Mouse (Mus musculus) gastrocnemius, postnatal 36 days (tissue): ENCODE measurements around the gene Tbcd. TPM values are rescaled to one million over a fixed set of nuclear protein-coding genes. Genes with fewer than 3 reads are reported as not detected.

Experiments
- DNase-seq, 2 experiments: peaks; one replicate each; pipeline ENCODE4 v3.0.0; 2022
- intact Hi-C: fragments of 180-260 bp; cut with DNase I; formaldehyde crosslinking; loops from one replicate; pipeline ENCODE4 v1.15.1; 2025
- long read RNA-seq, 2 experiments: library from polyadenylated mRNA; stranded (forward); transcript quantifications; one replicate each; pipeline ENCODE4 v2.0.0; 2021
- total RNA-seq, 2 experiments: library from RNA; stranded (reverse); gene quantifications; 2 replicates each; pipeline ENCODE4 v1.2.3; 2021

Gene Tbcd
- 10 to 100 TPM; 12.5 to 12.7 TPM for total RNA-seq
- long read RNA-seq, experiment 1, partial matches to known transcripts: 0 of 1 reads
- long read RNA-seq, experiment 1, other reads (novel, unspliced or antisense): 1 of 1 reads
- long read RNA-seq, experiment 2, partial matches to known transcripts: 0 of 1 reads
- long read RNA-seq, experiment 2, other reads (novel, unspliced or antisense): 1 of 1 reads

DNA sequence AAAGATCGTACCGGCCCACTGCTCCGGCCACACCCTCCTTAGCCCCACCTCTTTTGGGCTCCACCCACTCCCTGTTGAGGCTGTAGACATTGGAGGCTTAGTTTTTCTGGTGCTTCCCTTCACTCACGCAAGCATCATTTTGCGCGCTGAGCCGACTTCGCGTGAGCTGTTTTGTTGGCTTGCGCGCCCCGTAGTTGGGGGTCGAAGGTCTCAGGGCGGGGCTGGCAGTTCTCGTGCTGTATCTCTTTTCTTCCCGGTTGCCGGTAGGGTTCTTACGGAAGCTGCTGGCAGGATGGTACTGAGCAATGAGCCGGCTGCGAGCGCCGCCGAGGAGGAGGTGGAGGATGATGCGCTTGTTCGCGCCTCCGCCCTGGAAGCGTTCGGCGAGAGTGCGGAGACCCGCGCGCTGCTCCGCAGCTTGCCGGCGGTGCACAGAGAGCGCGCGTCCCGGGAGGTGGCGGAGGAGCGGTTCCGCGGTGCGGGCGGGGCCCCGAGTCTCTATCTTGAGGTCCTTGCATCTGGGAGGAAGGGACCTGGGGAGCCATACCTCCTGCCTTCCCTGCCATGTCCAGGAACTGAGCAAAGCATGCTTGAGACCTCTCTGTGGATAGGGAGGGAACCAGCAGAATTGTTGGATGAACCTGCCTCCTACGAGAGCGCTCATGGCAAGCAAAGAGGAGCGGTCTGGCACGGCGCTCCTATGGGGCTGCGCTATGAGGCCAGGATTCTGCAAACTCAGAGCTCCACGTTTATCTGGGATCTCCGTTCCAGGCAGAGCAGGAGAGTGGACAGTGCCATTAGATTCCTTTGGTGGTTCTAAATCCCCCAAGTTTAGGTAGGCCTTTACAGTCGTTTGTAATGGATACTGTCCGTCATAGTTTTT, at the start of gene Tbcd:
Gene Tbcd, plus strand, starts transcription at position 197 of the 883 bp plus-strand sequence.
- DNase-seq: peak; percentile 91 to 95
- intact Hi-C loops: no loop called here

DNA sequence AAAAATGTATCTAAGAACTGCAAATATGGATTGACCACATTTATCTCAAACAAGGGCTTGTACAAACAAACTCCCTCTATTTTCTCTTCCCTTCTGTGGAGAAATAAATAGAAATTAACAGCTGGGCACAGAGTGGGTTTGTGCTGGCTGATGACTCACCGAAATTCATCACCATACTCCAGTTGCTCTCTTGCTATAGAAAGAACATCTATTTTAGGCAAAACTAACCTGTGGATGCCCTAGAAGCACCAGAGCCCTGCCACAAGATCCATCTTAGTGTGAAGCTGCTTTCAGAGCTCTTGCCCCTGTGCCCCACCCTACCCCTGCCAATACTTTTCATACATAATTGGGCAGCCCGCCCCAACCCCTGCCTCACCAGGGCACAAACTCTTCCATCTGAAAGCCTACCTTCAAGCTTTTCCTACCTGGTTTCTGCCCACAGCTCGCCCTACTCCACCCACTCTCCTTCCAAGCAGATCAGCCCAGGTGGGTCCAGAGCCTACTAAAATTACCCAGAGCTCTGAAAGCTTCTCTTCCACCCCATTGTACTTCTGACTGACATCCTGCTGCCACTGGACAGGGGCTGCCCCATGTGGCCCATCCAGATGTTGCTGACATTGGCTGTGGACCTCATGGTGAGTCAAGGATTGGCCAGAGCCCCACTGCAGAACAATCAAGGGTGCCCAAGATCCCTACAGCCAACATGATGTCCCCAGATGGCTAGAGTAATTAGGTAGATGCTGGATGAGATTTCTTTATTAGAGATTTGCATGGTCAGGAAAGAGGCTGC, 44.2 kb upstream of the Tbcd start:
- intact Hi-C loops: no loop called here

DNA sequence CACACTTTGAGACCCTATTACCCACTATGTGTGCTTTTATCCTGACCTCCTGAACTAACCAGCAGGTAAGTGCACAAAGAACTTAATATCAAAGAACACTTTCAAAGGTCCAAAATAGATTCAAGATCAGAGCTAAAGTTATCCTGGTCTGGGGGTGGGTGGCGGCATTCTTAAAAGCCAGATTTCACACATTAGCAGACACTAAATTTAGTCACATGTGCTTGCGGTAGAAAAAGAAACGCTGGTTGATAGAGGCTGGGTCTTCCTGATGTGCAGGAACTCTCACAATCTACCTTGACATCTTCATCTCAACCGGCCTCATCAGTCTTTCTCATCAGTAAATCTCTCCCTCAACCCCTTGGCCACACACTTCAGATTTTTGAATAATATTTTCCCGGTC, 37.0 kb upstream of the Tbcd start:
- intact Hi-C loops: loop anchor here (5.0 kb wide), 1 partner anchor 62 kb away; the partner anchor contains the start of gene Wdr45b
- DNase-seq: no peak

More for the DNA sequence above, 44.2 kb upstream of the Tbcd start:
- DNase-seq: no peak

DNA sequence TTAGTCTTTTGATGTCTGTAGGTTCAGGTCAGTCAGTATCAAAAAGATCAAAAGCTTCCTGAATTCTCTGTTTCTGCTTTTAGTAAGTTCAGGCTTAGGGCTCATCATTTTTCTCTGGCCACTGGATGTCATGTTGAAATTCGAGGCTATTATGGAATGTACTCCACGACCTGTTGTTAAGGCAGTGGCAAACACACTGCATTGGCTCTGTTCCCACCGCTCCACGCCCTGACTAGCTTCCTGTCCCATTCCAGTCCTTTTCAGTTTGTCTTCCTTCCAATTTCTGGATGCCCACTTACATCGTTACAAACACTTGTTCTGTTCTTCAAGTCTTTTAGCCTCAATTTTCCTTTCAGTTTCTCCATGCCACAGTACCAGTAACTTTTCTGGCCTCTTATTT, 36.4 kb upstream of the Tbcd start:
- intact Hi-C loops: loop anchor here (5.0 kb wide), 1 partner anchor 63 kb away; the partner anchor contains the start of gene Wdr45b
- DNase-seq: no peak

DNA sequence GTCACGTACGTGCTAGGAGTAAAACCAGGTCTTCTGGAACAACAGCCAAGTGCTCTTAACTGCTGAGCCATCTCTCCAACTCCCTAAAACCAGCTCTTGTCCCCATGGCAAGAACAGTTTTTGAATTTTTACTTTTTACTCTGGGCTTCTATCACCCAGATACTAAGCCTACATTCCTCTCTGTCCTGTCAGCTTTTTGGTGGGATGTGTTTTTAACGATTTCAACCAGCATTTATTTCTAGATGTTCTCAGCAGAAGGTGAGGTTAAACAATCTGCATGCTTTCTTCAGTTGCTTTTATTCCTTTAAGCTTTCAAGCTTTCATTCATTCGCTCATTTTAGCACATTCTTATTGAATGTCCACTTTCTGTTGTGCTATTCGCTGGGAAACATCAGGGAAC, 33.8 kb upstream of the Tbcd start:
- DNase-seq: no peak
- intact Hi-C loops: loop anchor here (5.0 kb wide), 1 partner anchor 66 kb away; the partner anchor contains the start of gene Wdr45b

DNA sequence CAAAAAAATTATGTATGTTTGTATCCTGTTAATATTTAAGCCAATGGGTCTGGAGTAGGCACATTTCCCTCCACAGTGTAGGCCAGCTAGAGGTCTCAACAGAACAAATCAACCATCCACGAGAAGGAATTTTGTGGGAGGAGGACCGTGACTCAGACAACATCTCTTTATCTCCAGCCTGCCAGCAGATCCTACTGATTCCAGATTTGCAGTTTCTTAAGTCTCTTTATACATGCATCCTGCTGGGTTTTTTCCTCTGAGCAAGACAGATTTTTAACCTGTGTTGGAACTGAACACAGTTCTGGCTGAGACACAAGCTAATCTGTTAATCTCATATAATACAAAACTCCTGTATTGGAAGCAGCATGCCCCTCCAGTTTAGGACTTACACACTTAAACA, 32.8 kb upstream of the Tbcd start:
- no peak for DNase-seq
- intact Hi-C loops: loop anchor here (5.0 kb wide), 1 partner anchor 67 kb away; the partner anchor contains the start of gene Wdr45b

DNA sequence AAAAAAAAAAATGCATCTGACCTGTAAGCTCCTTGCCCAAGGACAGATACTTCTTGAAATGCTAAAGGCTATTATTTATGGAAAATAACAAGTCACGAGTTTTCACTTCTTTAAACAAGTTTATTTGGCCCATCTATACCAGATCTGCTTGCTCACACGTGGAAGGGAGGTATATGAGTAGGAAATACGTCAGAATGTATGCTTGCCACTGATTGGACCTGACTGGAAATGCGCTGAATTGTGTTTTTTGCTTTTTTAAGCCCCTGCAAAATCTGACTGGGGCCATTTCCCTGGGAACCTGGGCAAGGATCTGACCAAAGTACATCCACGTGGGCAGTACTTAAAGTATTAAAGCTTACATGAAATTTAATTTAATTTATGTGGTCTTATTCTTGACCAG, 31.4 kb upstream of the Tbcd start:
- no peak for DNase-seq
- intact Hi-C loops: loop anchor here (5.0 kb wide), 1 partner anchor 33 kb away; the partner anchor contains the start of gene Rab40b

DNA sequence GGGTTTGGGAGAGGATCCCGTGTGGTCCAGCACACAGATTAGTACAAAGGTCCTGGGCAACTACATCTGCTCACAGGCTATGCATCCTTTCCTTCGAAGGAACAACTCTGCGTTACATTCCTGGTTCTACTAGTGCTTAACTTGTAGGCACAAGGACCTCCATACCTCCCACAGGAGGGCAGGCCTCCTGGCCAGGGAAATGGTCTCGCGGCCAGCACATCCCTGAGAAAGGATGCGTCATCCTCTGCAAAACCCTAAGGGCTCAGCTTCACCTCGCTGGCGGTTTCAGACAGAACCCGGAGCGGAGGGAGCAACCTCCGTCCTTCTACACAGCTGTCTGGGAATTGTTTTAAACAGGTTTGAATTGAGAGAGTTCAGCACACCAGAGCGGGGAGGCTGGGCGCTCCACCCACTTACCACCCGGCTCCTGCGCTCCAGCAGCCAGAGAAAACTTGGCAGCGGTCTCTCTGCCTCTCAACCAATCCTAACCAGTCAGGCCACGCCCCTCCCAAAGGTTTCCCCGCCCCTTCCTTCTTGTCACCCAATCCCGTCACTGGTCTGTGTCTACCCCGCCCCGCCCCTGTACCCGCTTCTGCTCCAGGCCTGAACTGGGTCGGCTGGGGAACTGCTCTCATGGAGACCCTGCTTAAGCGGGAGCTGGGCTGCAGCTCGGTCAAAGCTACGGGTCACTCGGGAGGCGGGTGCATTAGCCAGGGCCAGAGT, 30.8 kb upstream of the Tbcd start, which contains the start of gene Fn3krp:
Gene Fn3krp, plus strand, starts transcription at position 572 of the 723 bp plus-strand sequence.
- DNase-seq: peak; percentile 99 to 100
- intact Hi-C loops: loop anchor here (5.0 kb wide), 1 partner anchor 34 kb away; the partner anchor contains the start of gene Rab40b

DNA sequence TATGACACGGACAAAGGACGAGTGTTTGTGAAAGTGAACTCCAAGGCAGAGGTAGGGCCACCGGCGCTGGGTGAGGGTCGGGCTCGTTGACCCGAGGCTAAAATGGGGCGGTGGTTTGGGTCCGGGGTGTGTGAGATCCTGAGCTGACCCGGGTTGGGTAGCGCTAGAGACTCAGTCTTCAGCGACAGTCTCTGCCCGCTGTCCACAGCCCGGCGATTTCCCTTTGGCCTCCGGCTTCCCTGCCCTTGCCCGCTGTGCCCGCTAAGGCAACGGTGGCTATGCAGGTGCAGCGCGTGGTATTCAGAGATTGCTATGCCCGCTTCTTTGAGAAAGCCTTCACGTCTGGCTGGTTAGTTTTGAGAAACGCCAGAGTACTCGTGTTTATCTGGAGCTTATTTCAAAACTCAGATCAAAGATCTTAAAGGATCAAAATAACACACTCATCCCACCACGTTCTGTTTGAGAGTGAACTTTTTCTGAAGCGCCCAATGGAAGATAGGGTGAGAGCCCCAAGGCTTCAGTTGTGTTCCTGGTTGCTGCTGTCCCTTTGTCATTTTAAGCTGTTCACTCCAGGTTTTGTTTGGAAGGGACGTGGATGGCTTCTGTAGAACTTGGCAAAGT, 30.1 kb upstream of the Tbcd start:
- intact Hi-C loops: loop anchor here (5.0 kb wide), 1 partner anchor 34 kb away; the partner anchor contains the start of gene Rab40b
- DNase-seq: no peak

DNA sequence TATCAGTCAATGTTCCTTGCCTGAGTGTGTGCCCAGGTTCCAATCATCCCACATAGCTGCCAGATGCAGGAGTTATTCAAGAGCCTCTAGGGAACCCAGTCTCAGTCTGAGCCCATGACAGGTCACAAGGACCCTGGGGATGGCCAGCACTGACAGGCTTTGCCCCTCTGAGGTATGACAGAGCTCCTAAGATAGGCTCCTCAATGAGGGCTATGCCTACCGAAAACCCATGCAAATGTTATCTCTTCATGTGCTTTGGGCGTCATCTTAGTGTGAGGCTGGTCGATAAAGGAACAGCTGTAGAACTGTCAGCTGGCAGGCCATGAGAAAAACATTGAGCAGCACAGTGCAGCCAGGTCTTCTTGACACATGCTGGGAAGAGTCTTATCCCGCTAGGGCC, 18.4 kb upstream of the Tbcd start:
- no peak for DNase-seq
- intact Hi-C loops: no loop called here

DNA sequence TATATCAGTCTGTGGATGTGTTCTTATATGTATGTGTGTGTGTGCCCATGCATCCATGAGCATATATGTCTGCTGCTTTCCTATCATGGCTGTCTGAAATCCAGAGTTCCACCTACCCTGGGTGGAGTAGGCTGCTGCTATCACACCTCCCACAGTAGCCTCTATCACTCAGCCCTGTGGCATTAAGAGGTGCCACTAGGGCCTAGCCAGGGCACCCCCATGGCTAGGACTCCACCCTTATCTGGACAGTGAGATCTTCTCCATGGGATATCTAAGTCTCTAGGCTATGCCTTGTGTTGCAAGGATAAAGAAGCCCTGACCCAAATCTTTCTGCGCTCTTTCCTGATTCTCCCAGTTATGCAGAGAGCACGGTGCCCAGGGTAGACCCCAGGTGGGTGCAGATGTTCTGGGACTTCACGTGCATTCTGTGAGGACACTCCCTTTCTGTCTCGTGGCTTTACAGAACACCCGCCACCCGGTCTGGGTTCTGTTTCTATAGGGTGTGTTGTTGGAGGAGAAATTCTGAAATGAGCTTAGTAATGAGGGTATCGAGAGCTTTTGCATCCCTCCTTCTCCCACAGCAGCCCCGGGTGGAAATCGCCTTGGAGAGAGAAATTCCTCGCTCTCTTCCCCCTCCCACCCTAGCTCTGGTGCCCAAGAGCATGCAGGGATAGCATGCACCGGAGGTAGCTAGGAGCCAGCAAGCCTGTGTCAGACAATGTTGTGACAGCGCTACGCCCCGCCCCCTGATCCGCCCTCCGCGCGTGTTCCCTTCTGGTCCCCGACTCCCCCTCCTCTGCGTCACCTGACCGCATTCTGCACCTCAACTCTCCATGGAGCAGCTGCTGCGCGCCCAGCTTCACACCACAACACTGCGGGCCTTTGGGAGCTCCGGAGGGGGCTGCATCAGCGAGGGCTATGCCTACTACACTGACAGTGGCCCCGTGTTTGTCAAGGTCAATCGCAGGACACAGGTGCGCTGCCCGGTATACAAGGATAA, 17.3 kb upstream of the Tbcd start, which contains the start of gene Fn3k:
Gene Fn3k, plus strand, starts transcription at position 758 of the 1,000 bp plus-strand sequence.
- DNase-seq: peak; percentile 65 to 80
- intact Hi-C loops: no loop called here

DNA sequence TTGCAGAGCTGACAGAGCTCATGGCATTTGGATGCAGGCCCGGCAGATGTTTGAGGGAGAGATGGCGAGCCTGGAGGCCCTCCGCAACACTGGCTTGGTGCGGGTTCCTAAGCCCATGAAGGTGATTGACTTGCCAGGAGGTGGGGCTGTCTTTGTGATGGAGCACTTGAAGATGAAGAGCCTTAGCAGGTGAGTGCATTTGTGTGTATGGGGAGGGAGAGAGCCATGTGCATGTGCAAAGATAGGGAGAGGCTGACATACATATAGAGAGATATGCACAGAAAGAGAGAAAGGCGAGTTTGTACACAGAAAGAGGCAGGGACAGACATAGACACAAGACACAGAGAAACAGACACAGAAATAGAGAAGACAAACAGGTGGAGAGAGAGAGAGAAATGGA, 14.5 kb upstream of the Tbcd start:
- intact Hi-C loops: no loop called here
- DNase-seq: no peak

DNA sequence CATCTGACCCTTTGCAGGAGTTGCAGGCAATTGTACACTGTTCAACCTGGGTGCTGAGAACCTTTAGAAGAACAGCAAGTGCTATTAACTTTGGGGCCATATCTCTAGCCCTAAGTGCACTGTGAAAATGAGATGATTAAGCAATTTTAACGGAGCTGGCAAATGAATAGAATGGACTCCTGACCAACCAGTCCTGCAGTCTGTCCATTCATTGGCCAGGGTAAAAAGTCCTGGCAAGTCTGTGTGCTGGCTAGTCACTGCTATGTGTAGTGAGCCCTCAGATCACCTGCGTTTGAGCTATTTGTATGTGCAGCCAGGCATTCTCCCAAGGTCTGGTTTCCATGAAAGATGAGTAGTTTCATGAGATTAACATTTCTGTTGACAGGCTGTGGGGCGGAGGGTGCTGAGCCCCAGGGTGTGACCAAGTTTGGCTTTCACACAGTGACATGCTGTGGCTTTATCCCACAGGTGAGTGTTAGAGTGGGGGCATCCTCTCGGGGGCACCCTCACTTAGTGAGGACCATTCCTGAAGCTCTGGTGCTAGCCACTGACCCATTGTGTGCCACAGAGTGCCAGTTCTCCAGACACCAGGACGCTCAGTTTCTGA, 12.0 kb upstream of the Tbcd start:
- intact Hi-C loops: no loop called here
- DNase-seq: no peak

DNA sequence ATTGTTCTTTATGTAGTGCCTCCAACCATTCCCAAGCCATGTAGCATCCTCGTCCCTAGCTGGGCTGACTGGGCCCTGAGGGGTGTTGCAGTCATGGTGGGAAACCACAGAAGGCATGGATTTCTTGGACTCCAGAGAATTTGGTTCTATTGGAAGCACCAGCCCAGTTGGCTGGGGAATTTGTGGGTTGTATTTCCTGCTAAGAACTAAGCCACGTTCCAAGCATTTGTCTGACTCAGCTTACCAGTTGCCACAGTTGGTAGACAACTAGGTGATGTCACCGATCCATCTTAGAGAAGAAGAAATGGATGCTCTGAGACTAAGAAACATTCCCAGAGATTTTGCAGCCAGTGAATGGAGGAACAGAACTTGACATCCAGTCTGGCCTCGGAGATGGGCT, 10.1 kb upstream of the Tbcd start:
- no peak for DNase-seq
- intact Hi-C loops: no loop called here

DNA sequence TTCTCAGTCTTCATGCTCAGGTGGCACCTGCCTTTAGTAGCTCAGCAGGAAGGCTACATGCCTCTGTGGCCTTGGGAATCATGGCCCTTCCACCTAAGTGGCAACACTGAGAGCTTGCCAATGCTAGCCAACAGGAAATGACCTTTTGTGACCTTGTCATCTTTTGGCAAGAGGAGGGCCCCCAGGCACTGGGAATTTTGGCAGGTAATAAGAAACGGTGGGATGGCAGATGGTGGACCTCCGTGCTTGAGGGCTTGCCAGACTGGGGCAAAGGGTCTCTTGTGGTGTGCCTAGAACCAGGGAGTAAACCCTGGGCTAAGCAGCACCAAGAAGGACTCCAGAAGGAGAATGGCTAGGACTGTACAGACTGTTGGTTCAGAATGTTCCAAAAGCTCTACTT, 9.7 kb upstream of the Tbcd start:
- no peak for DNase-seq
- intact Hi-C loops: no loop called here

DNA sequence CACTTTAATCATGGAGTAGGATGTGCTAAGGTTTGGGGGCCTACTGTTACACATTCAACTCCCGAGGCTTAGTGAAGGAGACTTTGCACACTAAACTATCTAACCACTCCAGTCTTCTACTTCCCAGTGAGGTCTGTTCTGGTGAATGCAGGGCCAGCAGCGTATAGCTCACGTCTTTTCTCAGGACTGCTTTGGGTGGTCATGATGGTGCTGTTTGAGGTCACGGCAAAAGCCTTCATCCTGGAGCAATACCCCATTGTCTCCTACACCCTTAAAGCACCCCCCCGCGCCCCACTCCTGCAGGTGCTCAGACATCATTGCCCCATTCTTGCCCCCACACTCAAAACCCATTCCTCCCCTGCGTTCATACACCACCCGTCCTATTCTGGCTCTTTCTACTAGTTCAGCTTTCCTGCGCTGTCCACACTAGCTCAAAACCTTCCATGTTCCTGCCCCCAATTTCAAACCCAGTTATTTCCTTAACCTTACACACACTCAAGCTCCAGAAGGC, 478 bp upstream of the Tbcd start:
- DNase-seq: no peak
- intact Hi-C loops: no loop called here

DNA sequence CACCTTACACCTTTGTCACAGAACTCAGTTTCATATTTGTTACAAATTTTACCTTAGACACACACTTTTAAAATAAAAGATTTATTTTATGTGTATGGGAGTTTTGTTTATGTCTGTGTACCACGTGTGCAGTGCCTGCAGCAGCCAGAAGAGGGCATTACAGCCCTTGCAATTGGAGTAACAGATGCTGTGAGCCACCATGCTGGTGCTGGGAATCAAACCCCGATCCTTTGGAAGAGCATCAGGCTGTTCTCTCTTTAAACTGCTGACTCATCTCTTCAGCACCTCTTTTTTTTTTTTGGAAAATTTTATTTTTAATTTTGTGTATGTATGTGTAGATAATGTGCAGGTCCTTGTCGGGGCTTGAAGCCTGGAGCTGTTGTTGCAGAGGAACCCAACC, 6.1 kb downstream of the Tbcd start:
- intact Hi-C loops: no loop called here

DNA sequence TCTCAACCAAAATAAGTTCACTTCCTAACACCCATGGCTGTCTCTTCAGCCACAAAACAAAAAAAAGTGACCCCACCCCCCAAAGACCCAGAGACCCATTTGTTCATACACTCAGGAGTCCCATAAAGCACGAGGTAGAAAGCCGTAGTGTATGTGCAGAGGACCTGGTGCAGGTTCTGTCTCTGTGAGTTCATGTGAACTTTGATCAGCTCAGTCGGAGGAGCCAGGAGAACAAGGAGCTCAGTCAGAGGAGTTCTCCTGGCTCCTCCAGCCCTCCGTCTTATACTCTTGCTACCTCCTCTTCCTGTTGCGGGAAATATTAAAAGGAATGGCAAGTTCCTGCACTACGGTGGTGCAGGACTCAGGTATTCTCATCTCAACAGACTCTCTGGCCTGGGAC, 15.7 kb downstream of the Tbcd start:
- no peak for DNase-seq
- intact Hi-C loops: no loop called here

More for the DNA sequence above, 6.1 kb downstream of the Tbcd start:
- DNase-seq: no peak
